Mouse (Mus musculus) cerebral cortex, adult 2 months (tissue): Measurements from ENCODE around the gene Gm13272.

Experiments used
- WGBS: fragments of 180-500 bp; shearing (Covaris S2); methylation state at CpG from one replicate; pipeline ENCODE4 v1.1.7; 2018; 5-methylcytosine and 5-hydroxymethylcytosine counted together

Gm13272 gene

DNA sequence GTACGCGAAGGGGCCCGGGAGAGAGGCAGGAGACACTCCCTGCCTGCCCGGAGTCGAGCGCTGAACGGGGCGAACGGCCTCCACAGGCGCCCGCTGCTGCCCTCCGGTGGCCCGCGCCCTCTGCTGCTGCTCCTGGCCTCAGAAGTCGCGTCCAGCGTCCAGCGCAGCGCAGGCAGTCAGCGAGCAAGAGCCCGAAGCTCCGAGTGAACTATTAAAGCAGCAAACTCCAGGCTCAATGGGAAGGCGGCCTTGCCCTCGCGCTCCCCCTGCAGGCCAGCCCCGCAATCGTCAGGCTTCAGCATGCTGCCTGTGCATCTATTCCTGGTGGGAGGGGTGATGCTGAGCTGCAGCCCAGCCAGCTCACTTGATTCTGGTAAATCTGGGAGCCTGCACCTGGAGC, 5.8 kb downstream of the Gm13272 start, which contains the start of gene Gm13276:
TSS of gene Gm13276 (plus strand) at position 301 of the 400 bp plus-strand sequence.
- no CpG with 5 or more reads among the region's 27 CpGs for WGBS

DNA sequence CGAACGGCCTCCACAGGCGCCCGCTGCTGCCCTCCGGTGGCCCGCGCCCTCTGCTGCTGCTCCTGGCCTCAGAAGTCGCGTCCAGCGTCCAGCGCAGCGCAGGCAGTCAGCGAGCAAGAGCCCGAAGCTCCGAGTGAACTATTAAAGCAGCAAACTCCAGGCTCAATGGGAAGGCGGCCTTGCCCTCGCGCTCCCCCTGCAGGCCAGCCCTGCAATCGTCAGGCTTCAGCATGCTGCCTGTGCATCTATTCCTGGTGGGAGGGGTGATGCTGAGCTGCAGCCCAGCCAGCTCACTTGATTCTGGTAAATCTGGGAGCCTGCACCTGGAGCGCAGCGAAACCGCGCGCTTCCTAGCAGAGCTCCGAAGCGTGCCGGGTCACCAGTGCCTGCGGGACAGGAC, 8.8 kb downstream of the Gm13272 start, which contains the start of gene Gm13277:
TSS of gene Gm13277 (plus strand) at position 231 of the 400 bp plus-strand sequence.
- WGBS = 0% methylated on average over 6 of the region's 28 CpGs

DNA sequence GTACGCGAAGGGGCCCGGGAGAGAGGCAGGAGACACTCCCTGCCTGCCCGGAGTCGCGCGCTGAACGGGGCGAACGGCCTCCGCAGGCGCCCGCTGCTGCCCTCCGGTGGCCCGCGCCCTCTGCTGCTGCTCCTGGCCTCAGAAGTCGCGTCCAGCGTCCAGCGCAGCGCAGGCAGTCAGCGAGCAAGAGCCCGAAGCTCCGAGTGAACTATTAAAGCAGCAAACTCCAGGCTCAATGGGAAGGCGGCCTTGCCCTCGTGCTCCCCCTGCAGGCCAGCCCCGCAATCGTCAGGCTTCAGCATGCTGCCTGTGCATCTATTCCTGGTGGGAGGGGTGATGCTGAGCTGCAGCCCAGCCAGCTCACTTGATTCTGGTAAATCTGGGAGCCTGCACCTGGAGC, 11.6 kb downstream of the Gm13272 start, which contains the start of gene Gm13278:
TSS of gene Gm13278 (plus strand) at position 301 of the 400 bp plus-strand sequence.
- no CpG with 5 or more reads among the region's 28 CpGs for WGBS

DNA sequence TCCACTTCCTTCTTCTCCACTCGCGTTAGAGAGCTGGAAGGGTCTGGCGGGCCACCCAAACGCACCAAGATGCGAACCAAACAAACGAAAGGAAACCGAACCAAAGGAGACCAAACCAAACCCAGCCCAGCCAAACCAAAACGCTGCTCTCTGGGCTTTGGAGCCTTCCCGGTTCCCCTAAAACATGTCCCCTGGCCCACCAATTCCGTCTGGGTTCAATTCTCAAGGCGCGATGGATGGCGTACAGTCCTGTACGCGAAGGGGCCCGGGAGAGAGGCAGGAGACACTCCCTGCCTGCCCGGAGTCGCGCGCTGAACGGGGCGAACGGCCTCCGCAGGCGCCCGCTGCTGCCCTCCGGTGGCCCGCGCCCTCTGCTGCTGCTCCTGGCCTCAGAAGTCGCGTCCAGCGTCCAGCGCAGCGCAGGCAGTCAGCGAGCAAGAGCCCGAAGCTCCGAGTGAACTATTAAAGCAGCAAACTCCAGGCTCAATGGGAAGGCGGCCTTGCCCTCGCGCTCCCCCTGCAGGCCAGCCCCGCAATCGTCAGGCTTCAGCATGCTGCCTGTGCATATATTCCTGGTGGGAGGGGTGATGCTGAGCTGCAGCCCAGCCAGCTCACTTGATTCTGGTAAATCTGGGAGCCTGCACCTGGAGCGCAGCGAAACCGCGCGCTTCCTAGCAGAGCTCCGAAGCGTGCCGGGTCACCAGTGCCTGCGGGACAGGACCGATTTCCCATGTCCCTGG, 14.5 kb downstream of the Gm13272 start, which contains the start of gene Gm13275:
TSS of gene Gm13275 (plus strand) at position 552 of the 740 bp plus-strand sequence.
- 0% methylated on average over 13 of the region's 52 CpGs for WGBS

DNA sequence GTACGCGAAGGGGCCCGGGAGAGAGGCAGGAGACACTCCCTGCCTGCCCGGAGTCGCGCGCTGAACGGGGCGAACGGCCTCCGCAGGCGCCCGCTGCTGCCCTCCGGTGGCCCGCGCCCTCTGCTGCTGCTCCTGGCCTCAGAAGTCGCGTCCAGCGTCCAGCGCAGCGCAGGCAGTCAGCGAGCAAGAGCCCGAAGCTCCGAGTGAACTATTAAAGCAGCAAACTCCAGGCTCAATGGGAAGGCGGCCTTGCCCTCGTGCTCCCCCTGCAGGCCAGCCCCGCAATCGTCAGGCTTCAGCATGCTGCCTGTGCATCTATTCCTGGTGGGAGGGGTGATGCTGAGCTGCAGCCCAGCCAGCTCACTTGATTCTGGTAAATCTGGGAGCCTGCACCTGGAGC, 17.4 kb downstream of the Gm13272 start, which contains the start of gene Gm13279:
TSS of gene Gm13279 (plus strand) at position 301 of the 400 bp plus-strand sequence.
- WGBS = no CpG with 5 or more reads among the region's 28 CpGs

DNA sequence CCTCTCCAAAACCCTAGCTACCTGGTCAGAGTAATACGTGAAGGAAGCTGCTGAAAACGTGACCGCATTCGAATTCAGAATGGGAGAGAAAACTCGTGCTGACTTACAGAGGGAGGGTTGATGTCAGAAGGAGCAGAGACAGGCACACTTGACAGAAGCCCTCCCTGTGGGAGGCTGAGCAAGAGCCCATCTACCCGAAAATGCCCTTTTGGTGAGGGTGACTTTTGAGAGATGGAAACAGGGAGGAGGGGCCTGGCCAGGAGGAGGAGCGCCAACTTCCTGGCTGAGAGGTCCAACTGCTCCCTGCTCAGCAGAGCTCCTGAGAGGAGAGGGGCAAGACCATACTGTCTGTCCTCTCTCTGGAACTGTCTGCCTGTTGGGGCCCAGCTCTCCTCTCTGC, 19.7 kb downstream of the Gm13272 start, which contains the start of gene Gm13285:
TSS of gene Gm13285 (plus strand) at position 301 of the 400 bp plus-strand sequence.
- 19% methylated on average over 6 of the region's 7 CpGs for WGBS

DNA sequence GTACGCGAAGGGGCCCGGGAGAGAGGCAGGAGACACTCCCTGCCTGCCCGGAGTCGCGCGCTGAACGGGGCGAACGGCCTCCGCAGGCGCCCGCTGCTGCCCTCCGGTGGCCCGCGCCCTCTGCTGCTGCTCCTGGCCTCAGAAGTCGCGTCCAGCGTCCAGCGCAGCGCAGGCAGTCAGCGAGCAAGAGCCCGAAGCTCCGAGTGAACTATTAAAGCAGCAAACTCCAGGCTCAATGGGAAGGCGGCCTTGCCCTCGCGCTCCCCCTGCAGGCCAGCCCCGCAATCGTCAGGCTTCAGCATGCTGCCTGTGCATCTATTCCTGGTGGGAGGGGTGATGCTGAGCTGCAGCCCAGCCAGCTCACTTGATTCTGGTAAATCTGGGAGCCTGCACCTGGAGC, 23.3 kb downstream of the Gm13272 start, which contains the start of gene Gm13287:
TSS of gene Gm13287 (plus strand) at position 301 of the 400 bp plus-strand sequence.
- WGBS = no CpG with 5 or more reads among the region's 29 CpGs

DNA sequence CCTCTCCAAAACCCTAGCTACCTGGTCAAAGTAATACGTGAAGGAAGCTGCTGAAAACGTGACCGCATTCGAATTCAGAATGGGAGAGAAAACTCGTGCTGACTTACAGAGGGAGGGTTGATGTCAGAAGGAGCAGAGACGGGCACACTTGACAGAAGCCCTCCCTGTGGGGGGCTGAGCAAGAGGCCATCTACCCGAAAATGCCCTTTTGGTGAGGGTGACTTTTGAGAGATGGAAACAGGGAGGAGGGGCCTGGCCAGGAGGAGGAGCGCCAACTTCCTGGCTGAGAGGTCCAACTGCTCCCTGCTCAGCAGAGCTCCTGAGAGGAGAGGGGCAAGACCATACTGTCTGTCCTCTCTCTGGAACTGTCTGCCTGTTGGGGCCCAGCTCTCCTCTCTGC, 25.6 kb downstream of the Gm13272 start, which contains the start of gene Gm13288:
TSS of gene Gm13288 (plus strand) at position 301 of the 400 bp plus-strand sequence.
- no CpG with 5 or more reads among the region's 8 CpGs for WGBS

DNA sequence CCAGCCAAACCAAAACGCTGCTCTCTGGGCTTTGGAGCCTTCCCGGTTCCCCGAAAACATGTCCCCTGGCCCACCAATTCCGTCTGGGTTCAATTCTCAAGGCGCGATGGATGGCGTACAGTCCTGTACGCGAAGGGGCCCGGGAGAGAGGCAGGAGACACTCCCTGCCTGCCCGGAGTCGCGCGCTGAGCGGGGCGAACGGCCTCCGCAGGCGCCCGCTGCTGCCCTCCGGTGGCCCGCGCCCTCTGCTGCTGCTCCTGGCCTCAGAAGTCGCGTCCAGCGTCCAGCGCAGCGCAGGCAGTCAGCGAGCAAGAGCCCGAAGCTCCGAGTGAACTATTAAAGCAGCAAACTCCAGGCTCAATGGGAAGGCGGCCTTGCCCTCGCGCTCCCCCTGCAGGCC, 26.1 kb downstream of the Gm13272 start:
- 0% methylated on average over 13 of the region's 34 CpGs for WGBS

DNA sequence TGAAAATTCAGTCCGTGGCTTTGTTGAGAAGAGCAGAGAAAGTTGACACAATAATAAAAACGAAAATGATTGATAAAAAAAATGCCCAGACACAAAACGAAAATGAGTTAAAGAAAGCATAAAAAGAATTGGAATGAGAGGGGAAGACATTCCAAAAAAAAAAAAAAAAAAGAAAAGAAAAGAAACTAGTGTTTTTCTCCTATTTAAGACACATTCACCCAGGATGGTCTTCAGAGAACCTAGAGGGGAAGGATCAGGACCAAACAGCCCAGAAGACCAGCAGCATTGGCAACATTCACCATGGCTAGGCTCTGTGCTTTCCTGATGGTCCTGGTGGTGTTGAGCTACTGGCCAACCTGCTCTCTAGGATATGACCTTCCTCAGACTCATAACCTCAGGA, 36.3 kb downstream of the Gm13272 start, which contains the start of gene Ifna7:
TSS of gene Ifna7 (plus strand) at position 301 of the 400 bp plus-strand sequence.
- 64% methylated on average over 3 of the region's 3 CpGs for WGBS

DNA sequence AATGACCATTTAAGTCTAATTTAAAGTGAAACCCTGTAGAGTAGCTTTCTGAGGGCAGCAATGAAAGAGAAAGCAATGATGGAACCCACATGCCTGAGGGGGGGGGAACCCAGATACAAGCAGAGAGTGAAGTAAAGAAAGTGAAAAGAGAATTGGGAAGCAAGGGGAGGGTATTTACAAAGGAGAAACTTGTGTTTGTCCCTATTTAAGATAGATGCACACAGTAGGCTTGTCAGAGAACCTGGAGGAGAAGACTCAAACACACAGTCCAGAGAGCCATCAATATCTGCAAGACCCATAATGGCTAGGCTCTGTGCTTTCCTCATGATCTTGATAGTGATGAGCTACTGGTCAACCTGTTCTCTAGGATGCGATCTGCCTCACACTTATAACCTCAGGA, 40.0 kb downstream of the Gm13272 start, which contains the start of gene Ifna11:
TSS of gene Ifna11 (plus strand) at position 301 of the 400 bp plus-strand sequence.
- 90% methylated on average over 1 of the region's 1 CpGs for WGBS

DNA sequence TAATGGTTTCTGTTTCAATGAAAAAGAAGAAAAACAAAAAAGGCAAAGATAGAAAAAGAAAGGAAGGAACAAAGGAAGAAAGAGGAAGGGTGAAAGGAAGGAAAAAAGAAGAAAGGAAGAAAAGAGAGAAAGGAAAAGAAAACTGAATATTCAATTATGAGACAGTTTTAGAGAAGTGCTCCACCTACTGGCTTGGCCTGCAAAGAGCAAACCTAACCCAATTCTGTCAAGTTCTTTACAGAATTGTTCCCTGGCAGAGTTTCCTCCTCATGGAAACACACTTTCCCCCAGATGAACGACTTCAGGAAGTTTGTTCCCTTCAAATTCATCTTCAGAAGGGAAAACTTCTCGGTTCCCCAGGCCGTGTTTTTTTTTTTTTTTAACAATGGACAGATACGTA, 43.3 kb downstream of the Gm13272 start:
- 21% methylated on average over 4 of the region's 4 CpGs for WGBS

DNA sequence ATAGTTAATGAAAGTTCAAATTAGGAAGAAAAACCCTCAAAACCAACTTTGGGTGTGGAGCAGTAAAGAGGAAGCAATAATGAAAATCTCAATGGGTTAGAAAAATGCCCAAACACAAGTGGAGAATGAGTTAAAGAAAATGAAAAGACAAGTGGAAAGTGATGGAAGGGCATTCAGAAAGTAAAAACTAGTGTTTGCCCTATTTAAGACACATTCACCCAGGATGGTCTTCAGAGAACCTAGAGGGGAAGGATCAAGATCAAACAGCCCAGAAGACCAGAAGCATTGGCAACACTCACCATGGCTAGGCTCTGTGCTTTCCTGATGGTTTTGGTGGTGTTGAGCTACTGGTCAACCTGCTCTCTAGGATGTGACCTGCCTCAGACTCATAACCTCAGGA, 47.5 kb downstream of the Gm13272 start, which contains the start of gene Ifna6:
TSS of gene Ifna6 (plus strand) at position 301 of the 400 bp plus-strand sequence.

